Comparison of ENCODE assay signal across 10 mouse cellular contexts in the genomic region with DNA sequence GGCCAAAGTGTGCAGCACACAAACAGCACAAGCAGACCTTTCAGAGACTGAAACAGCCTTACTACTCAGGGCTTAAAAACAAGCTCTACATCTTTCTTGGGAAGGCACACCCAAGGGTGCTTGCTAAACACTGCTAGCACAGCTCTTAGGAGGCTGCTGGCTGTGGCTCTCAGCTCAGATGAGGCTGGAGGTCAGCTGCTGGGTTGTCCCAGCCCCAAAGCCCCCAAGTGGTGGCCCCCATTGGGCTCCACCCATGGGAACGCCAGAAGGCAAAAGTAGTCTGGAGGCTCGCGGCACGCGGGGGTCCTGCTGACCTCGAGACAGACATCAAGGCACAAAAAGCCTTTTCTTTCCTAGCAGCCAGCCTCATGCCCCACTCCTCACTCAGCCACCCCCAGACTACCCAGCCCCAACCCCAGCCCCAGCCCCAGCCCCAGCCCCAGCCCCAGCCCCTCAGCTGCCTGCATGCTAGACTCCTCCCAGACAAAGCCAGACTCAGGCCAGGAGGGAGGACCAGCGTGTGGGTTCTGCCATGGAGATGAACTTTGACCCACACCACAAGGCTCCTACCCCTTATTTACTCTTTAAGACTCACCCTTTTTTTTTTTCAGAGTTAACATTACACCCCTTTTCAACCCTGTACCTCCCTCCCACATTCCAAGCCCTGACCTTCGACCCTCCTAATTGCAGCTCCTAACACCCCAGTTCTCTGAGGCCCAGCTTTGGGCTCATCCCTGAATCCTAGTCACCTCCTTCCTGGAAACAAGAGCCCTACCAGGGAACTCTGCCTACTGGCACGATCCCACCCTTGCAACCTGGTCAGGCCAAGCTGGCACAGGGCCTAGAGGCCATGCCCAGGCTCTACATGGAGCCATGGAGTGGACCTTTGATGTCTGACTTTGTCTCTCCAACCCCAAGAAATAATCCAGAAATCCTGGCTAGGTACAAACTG. TPM values are rescaled to one million over a fixed set of nuclear protein-coding genes. Genes with fewer than 3 reads are reported as not detected.
DNase-seq lines count a peak whose midpoint lies in the region; ATAC-seq and TF ChIP-seq lines count a peak whose summit lies in the region.
"Had no signal": no experiment of that assay in that cellular context is flagged by ENCODE, and none has a peak within 500 bp of the region (broad histone marks: within the 10 kb centered on the region; RNA-seq: fewer than 3 reads in every experiment).

No protein-coding gene starts in this region.

- 16% methylated on average over 9 of the region's 9 CpGs for WGBS in neural tube, embryonic 11.5 days
- 37% methylated on average over 9 of the region's 9 CpGs for WGBS in kidney, postnatal 0 days
- 12% methylated on average over 9 of the region's 9 CpGs for WGBS in neural tube, embryonic 15.5 days

- peaks cover 7% of the 10 kb centered on the region; the same call in 1 of the 2 replicates for H3K36me3 ChIP-seq in neural tube, embryonic 11.5 days (ENCODE audit: control insufficient read depth, insufficient read depth, low read length)
- peaks cover 10% of the 10 kb centered on the region; the same call in 1 of the 2 replicates for H3K36me3 ChIP-seq in kidney, postnatal 0 days (ENCODE audit: insufficient read depth, low read length)
- peaks cover 20% of the 10 kb centered on the region for H3K36me3 ChIP-seq in neural tube, embryonic 15.5 days

- TF ChIP-seq CTCF in kidney, postnatal 0 days (IDR thresholded peaks at IDR 0.05; ENCODE audit: low read depth), result no peak

- peak overlapping the region; percentile 70 for H3K27ac ChIP-seq in neural tube, embryonic 11.5 days (ENCODE audit: low read depth, low read length)
- peak overlapping the region; percentile 92 for H3K27ac ChIP-seq in kidney, postnatal 0 days
- no peak overlapping the region; the same call in 1 of the 2 replicates for H3K27ac ChIP-seq in neural tube, embryonic 15.5 days (replicated peaks)

- H3K9ac ChIP-seq in neural tube, embryonic 11.5 days (ENCODE audit: low read length), result peak overlapping the region; percentile 14; the same call in 1 of the 2 replicates
- H3K9ac ChIP-seq in kidney, postnatal 0 days (ENCODE audit: low read depth, low read length), result 0 out of 2 replicates have a peak overlapping the region, but pooled peaks have one; percentile 0
- H3K9ac ChIP-seq in neural tube, embryonic 15.5 days (replicated peaks), result 0 out of 2 replicates have a peak overlapping the region, but pooled peaks have one; percentile 26

- no peaks in the 10 kb centered on the region for H3K9me3 ChIP-seq in neural tube, embryonic 11.5 days (ENCODE audit: control insufficient read depth, low read length)
- H3K9me3 ChIP-seq in kidney, postnatal 0 days (replicated peaks; ENCODE audit: low read length), result no peaks in the 10 kb centered on the region
- H3K9me3 ChIP-seq in neural tube, embryonic 15.5 days (replicated peaks), result no peaks in the 10 kb centered on the region

- peak overlapping the region; percentile 12; the same call in 1 of the 2 replicates for H3K4me2 ChIP-seq in neural tube, embryonic 11.5 days (ENCODE audit: low read depth)
- H3K4me2 ChIP-seq in kidney, postnatal 0 days (ENCODE audit: low read length), result peak overlapping the region; percentile 1; the same call in 1 of the 2 replicates
- H3K4me2 ChIP-seq in neural tube, embryonic 15.5 days, result no peak overlapping the region

- H3K27me3 ChIP-seq in neural tube, embryonic 11.5 days (ENCODE audit: control insufficient read depth, insufficient read depth, low read length), result no peaks in the 10 kb centered on the region
- no peaks in the 10 kb centered on the region for H3K27me3 ChIP-seq in kidney, postnatal 0 days (ENCODE audit: insufficient read depth, low read length)
- H3K27me3 ChIP-seq in neural tube, embryonic 15.5 days (replicated peaks), result no peaks in the 10 kb centered on the region

- ATAC-seq in neural tube, embryonic 11.5 days (ENCODE audit: insufficient read depth, low FRiP score, low TSS enrichment), result peak; percentile 59
- no peak for ATAC-seq in kidney, postnatal 0 days (replicated peaks; ENCODE audit: low FRiP score, low read depth)
- no peak for ATAC-seq in neural tube, embryonic 15.5 days (ENCODE audit: low FRiP score)

- peaks cover 59% of the 10 kb centered on the region for H3K4me1 ChIP-seq in neural tube, embryonic 11.5 days (ENCODE audit: control insufficient read depth, insufficient read depth, low read length)
- H3K4me1 ChIP-seq in kidney, postnatal 0 days (replicated peaks; ENCODE audit: insufficient read depth, low read length), result peaks cover 75% of the 10 kb centered on the region
- H3K4me1 ChIP-seq in neural tube, embryonic 15.5 days, result peaks cover 82% of the 10 kb centered on the region

- H3K4me3 ChIP-seq in neural tube, embryonic 11.5 days (ENCODE audit: low read depth, low read length), result no peak overlapping the region
- H3K4me3 ChIP-seq in kidney, postnatal 0 days (replicated peaks; ENCODE audit: low read depth, low read length), result no peak overlapping the region
- no peak overlapping the region for H3K4me3 ChIP-seq in neural tube, embryonic 15.5 days (replicated peaks)

- DNase-seq in neural tube, embryonic 11.5 days (ENCODE audit: low spot score), result peak; percentile 48
- no peak for DNase-seq in neural tube, embryonic 10.5 days (ENCODE audit: extremely low spot score, low spot score)
- DNase-seq in gastrocnemius, postnatal 10 days, result peak; percentile 64
- DNase-seq in kidney, postnatal 0 days (ENCODE audit: low spot score), result no peak
- no peak for DNase-seq in urinary bladder, postnatal 4 days (ENCODE audit: low spot score in 2 of 2)
- DNase-seq in T-cell, adult 2 months (ENCODE audit: low spot score), result no peak
- no peak for DNase-seq in spleen, postnatal 14 days (ENCODE audit: low spot score in 2 of 2)

RNA-seq across cellular contexts. Expression of a gene that starts 57.4 kb away (rescaled TPM):
- not detected in 2 replicates for polyA plus RNA-seq in neural tube, embryonic 11.5 days (2014; fragmentation: Nextera tagmentation; extraction: Ambion mirVana)
- total RNA-seq in gastrocnemius, postnatal 10 days (2021), result not detected
- not detected in 2 replicates for polyA plus RNA-seq in kidney, postnatal 0 days (2015; fragmentation: Nextera tagmentation; extraction: Ambion mirVana)
- not detected in 2 replicates for polyA plus RNA-seq in neural tube, embryonic 15.5 days (2015; fragmentation: Nextera tagmentation; extraction: Ambion mirVana)
- total RNA-seq: adrenal gland, postnatal 36 days had no signal
- polyA plus RNA-seq: large intestine, adult 2 months had no signal

Comparison
In these comparisons a context has a peak if more than half of its experiments do, and no peak if none do; other contexts are left out.
1. DNase-seq: peak in neural tube, embryonic 11.5 days (single experiment) and gastrocnemius, postnatal 10 days (single experiment); none in neural tube, embryonic 10.5 days (single experiment), kidney, postnatal 0 days (single experiment), urinary bladder, postnatal 4 days (0 of 2), T-cell, adult 2 months (single experiment) and spleen, postnatal 14 days (0 of 2).
2. Peak in every context shown above with its lines, with median percentiles within 50 percentile points of each other: H3K9ac ChIP-seq.